Mouse (Mus musculus): ENCODE measurements around the gene Abhd14a. TPM values are rescaled to one million over a fixed set of nuclear protein-coding genes. Genes with fewer than 3 reads are reported as not detected.

Gene Abhd14a
- polyA plus RNA-seq, 1 experiment = 0.42 TPM

- Histone ChIP-seq H3K27me3 (ENCODE audit: control insufficient read depth) (peaks cover 6% of the 10 kb centered on the region), H3K4me1 (ENCODE audit: control insufficient read depth) (peaks cover 5% of the 10 kb centered on the region), H3K36me3 (ENCODE audit: control insufficient read depth) (no peaks in the 10 kb centered on the region), H3K4me3 (replicated peaks) (no peak overlapping the region), H3K9me3 (ENCODE audit: control insufficient read depth, low read length) (peaks cover 3% of the 10 kb centered on the region; the same call in 1 of the 2 replicates)
- no peak for TF ChIP-seq TAL1 (IDR thresholded peaks at IDR 0.05; ENCODE audit: low read length)
- no peak for TF ChIP-seq GATA1 (IDR thresholded peaks at IDR 0.05; ENCODE audit: low read length)
Measured at GRCm38 (mm10) chr9:106412210-106412609, 35.3 kb downstream of the Abhd14a start.

GRCm38 (mm10) chr9:106411729-106412128 is 35.7 kb downstream of the Abhd14a start:
- TF ChIP-seq GATA1 (IDR thresholded peaks at IDR 0.05; ENCODE audit: low read length) (no peak), TAL1 (IDR thresholded peaks at IDR 0.05; ENCODE audit: low read length) (no peak)
- H3K27me3 ChIP-seq (ENCODE audit: control insufficient read depth) = peaks cover 4% of the 10 kb centered on the region; the same call in 1 of the 2 replicates
- H3K4me1 ChIP-seq (ENCODE audit: control insufficient read depth) = peaks cover 5% of the 10 kb centered on the region
- H3K36me3 ChIP-seq (ENCODE audit: control insufficient read depth) = no peaks in the 10 kb centered on the region
- no peak overlapping the region for H3K4me3 ChIP-seq (replicated peaks)
- H3K9me3 ChIP-seq (ENCODE audit: control insufficient read depth, low read length) = peaks cover 3% of the 10 kb centered on the region; the same call in 1 of the 2 replicates

GRCm38 (mm10) chr9:106411091-106411594 is 36.3 kb downstream of the Abhd14a start:
- H3K36me3 ChIP-seq (ENCODE audit: control insufficient read depth) = no peaks in the 10 kb centered on the region
- H3K9me3 ChIP-seq (ENCODE audit: control insufficient read depth, low read length) = peaks cover 3% of the 10 kb centered on the region; the same call in 1 of the 2 replicates
- H3K4me3 ChIP-seq (replicated peaks) = no peak overlapping the region
- TF ChIP-seq GATA1 (IDR thresholded peaks at IDR 0.05; ENCODE audit: low read length) (no peak), TAL1 (IDR thresholded peaks at IDR 0.05; ENCODE audit: low read length) (no peak)
- H3K27me3 ChIP-seq (ENCODE audit: control insufficient read depth) = peaks cover 4% of the 10 kb centered on the region; the same call in 1 of the 2 replicates
- peaks cover 5% of the 10 kb centered on the region for H3K4me1 ChIP-seq (ENCODE audit: control insufficient read depth)

- Histone ChIP-seq H3K27me3 (ENCODE audit: control insufficient read depth) (peaks cover 4% of the 10 kb centered on the region; the same call in 1 of the 2 replicates), H3K4me3 (replicated peaks) (no peak overlapping the region), H3K4me1 (ENCODE audit: control insufficient read depth) (peaks cover 5% of the 10 kb centered on the region), H3K9me3 (ENCODE audit: control insufficient read depth, low read length) (peaks cover 3% of the 10 kb centered on the region; the same call in 1 of the 2 replicates), H3K36me3 (ENCODE audit: control insufficient read depth) (no peaks in the 10 kb centered on the region)
- TF ChIP-seq GATA1 (IDR thresholded peaks at IDR 0.05; ENCODE audit: low read length) (no peak), TAL1 (IDR thresholded peaks at IDR 0.05; ENCODE audit: low read length) (no peak)
Measured at GRCm38 (mm10) chr9:106410086-106410650, 37.3 kb downstream of the Abhd14a start.

GRCm38 (mm10) chr9:106409096-106409495 is 38.4 kb downstream of the Abhd14a start:
- TF ChIP-seq GATA1 (IDR thresholded peaks at IDR 0.05; ENCODE audit: low read length) (no peak), TAL1 (IDR thresholded peaks at IDR 0.05; ENCODE audit: low read length) (no peak)
- Histone ChIP-seq H3K4me1 (ENCODE audit: control insufficient read depth) (peaks cover 5% of the 10 kb centered on the region), H3K27me3 (ENCODE audit: control insufficient read depth) (peaks cover 4% of the 10 kb centered on the region; the same call in 1 of the 2 replicates), H3K9me3 (ENCODE audit: control insufficient read depth, low read length) (peaks cover 3% of the 10 kb centered on the region; the same call in 1 of the 2 replicates), H3K4me3 (replicated peaks) (no peak overlapping the region), H3K36me3 (ENCODE audit: control insufficient read depth) (no peaks in the 10 kb centered on the region)

GRCm38 (mm10) chr9:106406443-106407078 is 40.9 kb downstream of the Abhd14a start:
- Histone ChIP-seq H3K9me3 (ENCODE audit: control insufficient read depth, low read length) (peaks cover 3% of the 10 kb centered on the region; the same call in 1 of the 2 replicates), H3K4me3 (replicated peaks) (no peak overlapping the region), H3K27me3 (ENCODE audit: control insufficient read depth) (peaks cover 4% of the 10 kb centered on the region; the same call in 1 of the 2 replicates), H3K36me3 (ENCODE audit: control insufficient read depth) (no peaks in the 10 kb centered on the region), H3K4me1 (ENCODE audit: control insufficient read depth) (peaks cover 22% of the 10 kb centered on the region)
- TF ChIP-seq TAL1 (IDR thresholded peaks at IDR 0.05; ENCODE audit: low read length) (no peak), GATA1 (IDR thresholded peaks at IDR 0.05; ENCODE audit: low read length) (no peak)

- Histone ChIP-seq H3K36me3 (ENCODE audit: control insufficient read depth) (no peaks in the 10 kb centered on the region), H3K4me1 (ENCODE audit: control insufficient read depth) (peaks cover 28% of the 10 kb centered on the region), H3K4me3 (replicated peaks) (no peak overlapping the region), H3K27me3 (ENCODE audit: control insufficient read depth) (peaks cover 6% of the 10 kb centered on the region), H3K9me3 (ENCODE audit: control insufficient read depth, low read length) (peaks cover 3% of the 10 kb centered on the region; the same call in 1 of the 2 replicates)
- no peak for TF ChIP-seq TAL1 (IDR thresholded peaks at IDR 0.05; ENCODE audit: low read length)
- TF ChIP-seq GATA1 (IDR thresholded peaks at IDR 0.05; ENCODE audit: low read length) = no peak
Measured at GRCm38 (mm10) chr9:106405275-106405674, 42.2 kb downstream of the Abhd14a start.

GRCm38 (mm10) chr9:106402607-106403375 is 44.7 kb downstream of the Abhd14a start:
- Histone ChIP-seq H3K9me3 (ENCODE audit: control insufficient read depth, low read length) (no peaks in the 10 kb centered on the region), H3K4me1 (ENCODE audit: control insufficient read depth) (peaks cover 50% of the 10 kb centered on the region), H3K27me3 (ENCODE audit: control insufficient read depth) (peaks cover 6% of the 10 kb centered on the region), H3K36me3 (ENCODE audit: control insufficient read depth) (no peaks in the 10 kb centered on the region), H3K4me3 (replicated peaks) (no peak overlapping the region)
- no peak for TF ChIP-seq TAL1 (IDR thresholded peaks at IDR 0.05; ENCODE audit: low read length)
- TF ChIP-seq GATA1 (IDR thresholded peaks at IDR 0.05; ENCODE audit: low read length) = no peak

Data from erythroblast, embryonic 14.5 days (primary cell).